Mouse (Mus musculus) liver, embryonic 14.5 days (tissue): ENCODE measurements around the gene Zfp26.

Source experiments
- CTCF ChIP-seq: IDR thresholded peaks from 2 replicates; pipeline ENCODE4 v1.5.1; 2016; ENCODE audit warnings: antibody characterized with exemption, low read depth, control low read depth
- EP300 ChIP-seq: IDR thresholded peaks from 2 replicates; pipeline ENCODE4 v1.6.1; 2016; ENCODE audit warnings: antibody characterized with exemption, low read depth

DNA sequence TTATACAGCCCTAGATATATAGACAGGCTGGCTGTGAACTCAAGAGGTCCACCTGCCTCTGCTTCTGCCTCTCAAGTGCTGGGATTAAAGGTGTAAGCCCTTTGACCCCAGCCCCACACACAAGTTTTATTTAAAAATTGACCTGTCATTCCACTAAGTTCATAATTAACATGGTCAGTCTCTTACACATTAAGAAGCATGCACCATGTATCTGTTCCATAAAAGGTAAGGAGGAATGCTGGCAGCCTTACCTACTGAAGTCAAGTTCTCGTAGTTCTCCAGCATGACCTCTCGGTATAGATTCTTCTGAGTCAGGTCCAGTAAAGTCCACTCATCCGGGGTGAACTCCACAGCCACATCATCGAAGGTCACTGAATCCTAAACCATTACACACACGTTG is 44.8 kb upstream of the Zfp26 start:
- TF ChIP-seq EP300 = no peak
- TF ChIP-seq CTCF = no peak
